Mouse (Mus musculus): Measurements from ENCODE around the gene Slc38a9. TPM values are rescaled to one million over a fixed set of nuclear protein-coding genes. Genes with fewer than 3 reads are reported as not detected.

Gene Slc38a9
- total RNA-seq, 2 experiments from 2014 or later = 6.9 to 8.1 TPM

DNA sequence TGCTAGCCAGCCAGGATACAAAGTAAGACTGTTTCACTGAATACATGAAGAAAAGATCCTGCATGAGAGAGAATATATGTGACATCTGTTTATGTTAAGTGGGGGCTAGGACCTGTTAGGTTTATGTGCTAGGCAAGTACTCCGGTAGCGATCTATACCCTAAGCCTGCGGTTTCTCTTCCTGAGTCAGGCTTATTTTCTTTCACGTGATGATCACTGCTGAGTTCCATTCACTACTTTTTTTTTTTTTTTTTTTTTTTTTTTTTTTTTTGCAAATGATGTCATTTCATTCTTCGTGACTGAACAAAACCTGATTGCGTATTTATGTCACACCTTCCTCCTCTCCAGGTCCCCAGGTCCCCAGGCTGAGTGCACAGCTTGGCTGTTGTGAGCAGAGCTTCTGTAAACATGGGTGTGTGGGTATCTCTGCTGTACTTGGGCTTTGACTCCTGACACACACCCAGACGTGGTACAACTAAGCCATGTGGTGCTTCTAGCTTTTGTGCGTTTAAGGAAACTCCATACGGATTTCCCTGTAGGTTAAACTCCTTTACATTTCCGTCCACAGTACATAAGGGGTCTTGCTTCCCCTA lies 126.5 kb downstream of the Slc38a9 start:
- H3K4me3 ChIP-seq = no peak overlapping the region
- DNase-seq = no peak
- TF ChIP-seq CTCF (IDR thresholded peaks at IDR 0.05) = no peak
- H3K27ac ChIP-seq = no peak overlapping the region
- intact Hi-C loops (cut with DNase I) = no loop called here

Other genes starting within 250 kb of the Slc38a9 start
- 100 to 1,000 TPM; 171 to 183 TPM for gene Il6st, start 196.7 kb upstream of the Slc38a9 start, total RNA-seq (2021)
- under 1 TPM in 1 of 2 experiments, not detected in 1; 0.14 TPM for gene Il31ra, start 66.4 kb upstream of the Slc38a9 start, total RNA-seq (2021)
- gene Ddx4, start 8.3 kb upstream of the Slc38a9 start, total RNA-seq (2021) = not detected
- gene Plpp1, start 140.0 kb downstream of the Slc38a9 start, total RNA-seq (2021) = 10 to 100 TPM; 35.6 to 49.4 TPM

Measured in gastrocnemius, adult 2 months (tissue).